Mouse (Mus musculus): Measurements from ENCODE around the gene Fam129a. TPM values are rescaled to one million over a fixed set of nuclear protein-coding genes. Genes with fewer than 3 reads are reported as not detected.

The Fam129a gene
- polyA plus RNA-seq, 1 experiment = 6.4 TPM

DNA sequence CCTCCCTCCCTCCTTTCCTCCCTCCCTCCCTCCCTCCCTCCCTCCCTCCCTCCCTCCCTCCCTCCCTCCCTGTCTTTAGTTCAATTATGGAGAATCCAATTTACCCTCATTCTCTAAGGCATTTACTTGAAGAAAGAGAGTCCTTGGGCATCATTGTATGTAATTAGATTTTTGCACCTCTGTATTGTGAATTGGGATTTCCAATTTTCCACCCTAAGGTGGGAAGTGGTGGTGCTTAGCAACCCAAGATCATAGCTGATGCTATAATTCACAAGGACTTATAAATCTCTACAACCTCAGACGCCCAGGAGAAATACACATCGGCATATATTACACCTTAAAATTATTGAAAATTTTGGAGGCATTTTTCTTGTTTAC is 59.3 kb downstream of the Fam129a start:
- Histone ChIP-seq H3K4me3 (ENCODE audit: control insufficient read depth, insufficient read depth, low read length) (no peak overlapping the region), H3K4me1 (replicated peaks; ENCODE audit: control insufficient read depth, insufficient read depth, low read length) (no peaks in the 10 kb centered on the region), H3K27me3 (ENCODE audit: control insufficient read depth, insufficient read depth, low read length) (peaks cover 2% of the 10 kb centered on the region; the same call in 1 of the 2 replicates), H3K36me3 (ENCODE audit: control insufficient read depth, insufficient read depth, low read length) (no peaks in the 10 kb centered on the region), H3K27ac (ENCODE audit: control insufficient read depth, insufficient read depth, low read length) (no peak overlapping the region)
- WGBS = 97% methylated on average over 2 of the region's 2 CpGs
- TF ChIP-seq POLR2A (IDR thresholded peaks at IDR 0.05; ENCODE audit: control insufficient read depth, extremely low read depth, insufficient read depth, low read length, poor library complexity) = no peak
- TF ChIP-seq CTCF (IDR thresholded peaks at IDR 0.05; ENCODE audit: borderline replicate concordance, control insufficient read depth, extremely low read depth, insufficient read depth, low read length, poor library complexity) = no peak
- DNase-seq = no peak

GRCm38 (mm10) chr1:151631061-151631460 is 60.1 kb downstream of the Fam129a start:
- no peak overlapping the region for H3K27ac ChIP-seq (ENCODE audit: control insufficient read depth, insufficient read depth, low read length)
- H3K27me3 ChIP-seq (ENCODE audit: control insufficient read depth, insufficient read depth, low read length) = peaks cover 2% of the 10 kb centered on the region; the same call in 1 of the 2 replicates
- 91% methylated on average over 2 of the region's 2 CpGs for WGBS
- H3K4me3 ChIP-seq (ENCODE audit: control insufficient read depth, insufficient read depth, low read length) = no peak overlapping the region
- DNase-seq = no peak
- H3K4me1 ChIP-seq (replicated peaks; ENCODE audit: control insufficient read depth, insufficient read depth, low read length) = no peaks in the 10 kb centered on the region
- H3K36me3 ChIP-seq (ENCODE audit: control insufficient read depth, insufficient read depth, low read length) = no peaks in the 10 kb centered on the region
- no peak for TF ChIP-seq CTCF (IDR thresholded peaks at IDR 0.05; ENCODE audit: borderline replicate concordance, control insufficient read depth, extremely low read depth, insufficient read depth, low read length, poor library complexity)
- TF ChIP-seq POLR2A (IDR thresholded peaks at IDR 0.05; ENCODE audit: control insufficient read depth, extremely low read depth, insufficient read depth, low read length, poor library complexity) = no peak

- no peak overlapping the region for H3K27ac ChIP-seq (ENCODE audit: control insufficient read depth, insufficient read depth, low read length)
- peaks cover 2% of the 10 kb centered on the region; the same call in 1 of the 2 replicates for H3K27me3 ChIP-seq (ENCODE audit: control insufficient read depth, insufficient read depth, low read length)
- DNase-seq = no peak
- H3K4me3 ChIP-seq (ENCODE audit: control insufficient read depth, insufficient read depth, low read length) = no peak overlapping the region
- no peaks in the 10 kb centered on the region for H3K4me1 ChIP-seq (replicated peaks; ENCODE audit: control insufficient read depth, insufficient read depth, low read length)
- H3K36me3 ChIP-seq (ENCODE audit: control insufficient read depth, insufficient read depth, low read length) = no peaks in the 10 kb centered on the region
- no peak for TF ChIP-seq CTCF (IDR thresholded peaks at IDR 0.05; ENCODE audit: borderline replicate concordance, control insufficient read depth, extremely low read depth, insufficient read depth, low read length, poor library complexity)
- no peak for TF ChIP-seq POLR2A (IDR thresholded peaks at IDR 0.05; ENCODE audit: control insufficient read depth, extremely low read depth, insufficient read depth, low read length, poor library complexity)
- WGBS = 93% methylated on average over 11 of the region's 11 CpGs
These were observed 60.8 kb downstream of the Fam129a start for GRCm38 (mm10) chr1:151631703-151632294.

DNA sequence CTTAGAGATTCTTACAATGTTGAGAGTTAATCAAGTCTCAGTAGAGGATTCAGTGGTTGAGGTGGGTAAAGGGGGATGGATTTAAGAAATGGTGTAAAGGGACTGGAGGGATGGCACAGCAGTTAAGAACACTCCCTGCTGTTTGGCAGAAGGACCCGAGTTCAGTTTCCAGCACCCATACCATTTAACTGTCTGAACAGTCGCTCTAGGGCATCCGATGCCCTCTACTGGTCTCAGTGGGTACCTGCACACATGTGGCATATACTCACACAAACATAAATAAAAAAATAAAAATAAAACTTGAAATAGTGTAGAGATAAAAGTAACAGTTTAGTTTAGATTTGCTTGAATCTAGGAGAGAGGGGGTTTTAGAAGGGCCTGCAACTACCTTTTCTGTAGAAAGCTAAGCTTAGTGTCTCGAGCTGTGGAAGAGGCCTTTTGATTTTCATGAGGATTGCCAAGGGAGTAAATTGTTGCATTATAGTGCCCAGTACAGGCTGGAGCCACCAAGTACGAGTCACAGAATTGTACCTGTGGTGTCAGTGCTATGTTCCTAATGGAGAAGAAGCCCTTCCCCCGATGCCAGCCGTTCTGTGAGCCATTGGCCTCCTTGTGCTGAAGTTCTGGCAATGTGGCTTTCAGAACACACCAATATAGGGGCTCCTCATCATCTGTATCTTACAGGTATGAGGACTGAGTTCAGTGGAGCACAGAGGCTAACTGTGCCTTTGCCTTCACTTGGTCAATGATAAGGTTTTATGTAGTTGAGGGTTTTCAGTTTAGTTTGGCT is 61.8 kb downstream of the Fam129a start:
- no peak for TF ChIP-seq POLR2A (IDR thresholded peaks at IDR 0.05; ENCODE audit: control insufficient read depth, extremely low read depth, insufficient read depth, low read length, poor library complexity)
- no peak for TF ChIP-seq CTCF (IDR thresholded peaks at IDR 0.05; ENCODE audit: borderline replicate concordance, control insufficient read depth, extremely low read depth, insufficient read depth, low read length, poor library complexity)
- H3K27me3 ChIP-seq (ENCODE audit: control insufficient read depth, insufficient read depth, low read length) = peaks cover 2% of the 10 kb centered on the region; the same call in 1 of the 2 replicates
- H3K4me3 ChIP-seq (ENCODE audit: control insufficient read depth, insufficient read depth, low read length) = no peak overlapping the region
- no peak for DNase-seq
- no peaks in the 10 kb centered on the region for H3K4me1 ChIP-seq (replicated peaks; ENCODE audit: control insufficient read depth, insufficient read depth, low read length)
- no peak overlapping the region for H3K27ac ChIP-seq (ENCODE audit: control insufficient read depth, insufficient read depth, low read length)
- no peaks in the 10 kb centered on the region for H3K36me3 ChIP-seq (ENCODE audit: control insufficient read depth, insufficient read depth, low read length)
- 99% methylated on average over 7 of the region's 7 CpGs for WGBS

DNA sequence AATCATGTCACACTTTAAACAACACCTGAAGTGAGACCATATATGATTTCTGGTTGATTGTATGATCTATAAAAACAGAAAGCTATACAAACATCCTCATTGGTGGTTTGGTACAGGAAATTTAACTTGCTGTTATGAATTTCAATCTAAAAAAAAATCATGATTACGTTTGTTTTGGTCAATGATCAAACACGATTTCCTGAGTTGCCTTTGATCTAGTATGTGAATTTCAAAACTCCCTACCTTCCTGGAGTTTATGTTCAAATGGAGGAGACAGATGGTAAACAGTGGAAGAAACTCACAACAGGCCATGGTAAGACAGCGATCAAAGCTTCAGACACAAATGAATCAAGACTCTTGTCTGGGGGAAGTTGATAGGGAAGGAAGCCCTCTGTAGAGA is 65.7 kb downstream of the Fam129a start:
- TF ChIP-seq CTCF (IDR thresholded peaks at IDR 0.05; ENCODE audit: borderline replicate concordance, control insufficient read depth, extremely low read depth, insufficient read depth, low read length, poor library complexity) (no peak), POLR2A (IDR thresholded peaks at IDR 0.05; ENCODE audit: control insufficient read depth, extremely low read depth, insufficient read depth, low read length, poor library complexity) (no peak)
- Histone ChIP-seq H3K27me3 (ENCODE audit: control insufficient read depth, insufficient read depth, low read length) (no peaks in the 10 kb centered on the region), H3K4me3 (ENCODE audit: control insufficient read depth, insufficient read depth, low read length) (no peak overlapping the region), H3K36me3 (ENCODE audit: control insufficient read depth, insufficient read depth, low read length) (no peaks in the 10 kb centered on the region), H3K27ac (ENCODE audit: control insufficient read depth, insufficient read depth, low read length) (no peak overlapping the region), H3K4me1 (replicated peaks; ENCODE audit: control insufficient read depth, insufficient read depth, low read length) (no peaks in the 10 kb centered on the region)
- no peak for DNase-seq
- 80% methylated on average over 3 of the region's 3 CpGs for WGBS

GRCm38 (mm10) chr1:151637351-151637922 is 66.5 kb downstream of the Fam129a start:
- TF ChIP-seq CTCF (IDR thresholded peaks at IDR 0.05; ENCODE audit: borderline replicate concordance, control insufficient read depth, extremely low read depth, insufficient read depth, low read length, poor library complexity) = no peak
- no peak for TF ChIP-seq POLR2A (IDR thresholded peaks at IDR 0.05; ENCODE audit: control insufficient read depth, extremely low read depth, insufficient read depth, low read length, poor library complexity)
- Histone ChIP-seq H3K36me3 (ENCODE audit: control insufficient read depth, insufficient read depth, low read length) (no peaks in the 10 kb centered on the region), H3K27ac (ENCODE audit: control insufficient read depth, insufficient read depth, low read length) (no peak overlapping the region), H3K4me1 (replicated peaks; ENCODE audit: control insufficient read depth, insufficient read depth, low read length) (no peaks in the 10 kb centered on the region), H3K27me3 (ENCODE audit: control insufficient read depth, insufficient read depth, low read length) (no peaks in the 10 kb centered on the region), H3K4me3 (ENCODE audit: control insufficient read depth, insufficient read depth, low read length) (no peak overlapping the region)
- DNase-seq = no peak
- 92% methylated on average over 9 of the region's 9 CpGs for WGBS

Measured in thymus, adult 2 months (tissue).